Mouse (Mus musculus): ENCODE data around the gene Fbln1.
A peak's percentile ranks its signal among the peaks of the same experiment; 100 is the strongest.

Gene Fbln1

DNA sequence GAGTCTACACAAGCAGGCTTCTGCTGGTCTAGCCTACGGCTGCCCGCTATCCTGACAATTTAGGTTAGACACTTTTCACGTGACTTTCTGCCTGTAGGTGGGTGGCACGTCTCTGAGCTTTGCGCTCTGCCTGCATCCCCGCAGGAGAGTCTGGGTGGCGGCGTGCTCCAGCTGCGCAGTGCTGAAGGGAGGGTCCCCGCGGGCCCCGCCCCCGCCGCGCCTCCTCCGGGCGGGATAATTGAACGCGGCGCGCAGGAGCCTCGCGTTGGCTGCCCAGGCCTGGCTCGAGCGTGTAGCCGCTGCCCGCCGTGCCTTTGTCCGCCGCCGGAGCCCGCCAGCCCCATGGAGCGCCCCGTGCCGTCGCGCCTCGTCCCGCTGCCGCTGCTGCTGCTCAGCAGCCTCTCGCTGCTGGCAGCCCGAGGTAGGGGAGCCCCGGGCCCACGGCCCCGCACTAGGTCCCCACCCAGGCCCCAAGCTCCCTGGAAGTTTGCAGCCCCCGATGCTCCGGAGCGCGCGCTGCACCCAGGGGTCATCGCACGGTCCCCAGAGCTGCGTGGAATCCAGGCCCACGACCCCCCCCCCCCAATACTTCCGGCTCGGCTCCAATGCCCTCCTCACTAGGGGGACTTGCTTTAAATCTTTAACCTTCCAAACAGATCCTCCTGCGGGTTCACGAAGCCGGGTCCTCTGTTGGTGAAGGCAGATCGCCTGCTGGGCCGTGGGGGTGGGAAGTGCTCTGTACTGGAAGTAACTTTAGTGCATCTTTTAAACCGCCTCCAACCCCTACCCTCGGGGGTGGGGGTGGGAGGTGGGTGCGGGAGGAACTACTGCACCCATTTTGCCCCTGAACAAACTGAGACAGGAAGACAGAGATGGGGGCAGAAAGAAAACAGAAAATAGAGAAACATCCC, at the start of gene Fbln1:
TSS of gene Fbln1 (plus strand) at position 158 of the 911 bp plus-strand sequence.
- peak; percentile 49 for DNase-seq

DNA sequence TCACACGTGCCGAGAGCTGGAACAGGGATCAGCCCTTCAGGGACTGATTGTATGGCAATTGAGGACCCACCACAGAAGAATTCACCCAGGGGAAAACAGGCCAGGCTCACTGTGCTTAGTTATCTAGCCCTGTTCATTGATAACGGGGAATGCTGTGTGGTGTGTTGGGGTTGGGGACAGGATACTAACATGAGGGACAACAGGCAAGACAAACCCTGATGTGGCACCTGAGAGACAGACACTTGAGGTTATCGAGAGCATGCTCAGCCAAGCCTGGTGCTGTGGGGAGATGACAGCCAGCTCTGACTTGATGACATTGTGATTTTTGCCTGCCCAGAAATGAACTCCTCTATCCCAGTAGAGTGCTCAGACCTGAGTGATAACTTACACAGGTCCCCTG, 49.6 kb upstream of the Fbln1 start:
- DNase-seq, result no peak

DNA sequence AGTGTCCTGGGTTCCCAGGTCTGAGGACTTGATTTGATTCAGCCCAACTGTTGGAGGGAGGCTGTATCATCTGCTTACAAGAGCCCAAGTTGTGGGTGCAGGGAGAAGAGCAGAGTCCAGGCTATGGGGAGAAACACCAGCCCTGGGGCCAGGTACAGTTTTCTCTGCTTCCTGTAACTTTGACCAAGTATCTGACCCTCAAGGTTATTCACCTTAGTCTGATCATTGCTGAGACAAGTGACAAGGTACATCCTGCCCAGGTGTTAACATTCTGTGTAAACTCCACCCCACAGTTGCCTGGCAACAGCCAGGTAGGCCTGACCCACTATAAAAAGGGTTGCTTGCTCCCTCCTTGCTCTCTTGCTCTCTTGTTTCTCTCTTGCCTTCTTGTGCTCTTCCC, 44.3 kb upstream of the Fbln1 start:
- peak; percentile 23 for DNase-seq

DNA sequence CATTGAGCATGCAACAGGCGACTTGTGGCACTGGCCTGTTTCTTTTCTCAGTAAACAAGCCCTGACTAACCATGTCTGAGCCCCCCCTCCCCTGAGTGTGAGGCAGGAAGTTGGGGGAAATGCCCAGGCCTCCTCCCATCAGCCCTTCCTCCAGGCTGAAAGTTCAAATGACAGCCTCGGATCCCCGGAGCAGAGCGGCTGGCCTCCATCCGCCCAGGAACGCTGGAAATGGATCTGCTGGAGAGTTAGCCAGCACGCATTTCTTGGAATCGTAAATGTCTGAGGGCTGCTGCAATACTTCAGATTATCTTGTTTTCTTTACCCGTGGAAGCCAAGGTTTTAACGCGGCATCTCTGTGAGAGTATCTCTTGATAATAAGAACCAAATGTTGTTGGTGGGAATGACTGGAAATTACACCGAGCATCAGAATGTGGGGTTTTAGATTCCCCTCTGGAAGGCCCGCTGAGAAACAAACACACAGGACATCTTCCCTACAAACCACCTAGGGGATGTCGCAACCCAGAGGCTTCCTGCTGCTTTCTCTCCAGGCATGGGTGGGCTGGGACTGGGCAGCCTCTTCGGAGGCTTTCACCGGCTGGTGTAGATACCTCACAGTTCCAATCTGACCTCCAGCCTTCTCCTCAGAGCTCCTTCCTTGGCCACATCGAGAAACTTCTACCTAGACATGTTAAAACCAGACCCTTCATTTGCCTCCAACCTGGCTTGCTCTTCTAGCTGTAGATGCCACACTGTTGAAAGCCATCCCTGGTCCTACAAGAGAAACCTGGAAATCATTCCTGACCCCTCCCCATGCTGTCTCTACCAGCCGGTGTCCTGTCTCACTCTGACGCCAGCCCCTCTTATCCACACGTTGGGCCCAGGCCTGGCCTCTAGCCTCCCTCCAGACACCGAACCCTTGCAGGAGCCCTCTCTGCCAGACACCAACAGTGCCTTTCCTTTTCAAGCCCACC, 42.8 kb upstream of the Fbln1 start:
- no peak for DNase-seq

DNA sequence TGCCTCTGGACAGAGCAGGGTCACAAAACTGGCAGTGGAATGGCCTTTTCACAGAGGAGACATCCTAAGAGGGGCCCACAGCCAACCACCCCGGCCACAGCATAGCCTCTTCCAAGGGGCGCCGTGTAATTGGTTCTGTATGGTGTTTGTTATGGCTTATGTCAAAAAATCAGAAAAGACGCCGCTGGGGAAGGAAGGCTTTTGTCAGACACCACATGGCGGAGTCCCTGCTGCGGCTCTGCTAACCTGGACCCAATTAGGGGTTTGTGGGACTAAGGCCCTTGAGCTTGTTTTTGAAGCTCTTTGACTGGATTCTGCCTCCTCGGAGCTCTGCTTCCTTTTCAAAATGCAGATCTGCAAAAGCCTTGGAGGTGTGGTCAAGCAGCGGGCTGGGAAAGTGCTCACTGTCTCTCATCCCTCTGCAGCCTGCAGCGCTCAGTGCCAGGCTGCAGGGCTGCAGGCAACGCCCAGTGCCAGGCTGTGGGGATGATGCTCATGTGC, 39.3 kb upstream of the Fbln1 start:
- no peak for DNase-seq

DNA sequence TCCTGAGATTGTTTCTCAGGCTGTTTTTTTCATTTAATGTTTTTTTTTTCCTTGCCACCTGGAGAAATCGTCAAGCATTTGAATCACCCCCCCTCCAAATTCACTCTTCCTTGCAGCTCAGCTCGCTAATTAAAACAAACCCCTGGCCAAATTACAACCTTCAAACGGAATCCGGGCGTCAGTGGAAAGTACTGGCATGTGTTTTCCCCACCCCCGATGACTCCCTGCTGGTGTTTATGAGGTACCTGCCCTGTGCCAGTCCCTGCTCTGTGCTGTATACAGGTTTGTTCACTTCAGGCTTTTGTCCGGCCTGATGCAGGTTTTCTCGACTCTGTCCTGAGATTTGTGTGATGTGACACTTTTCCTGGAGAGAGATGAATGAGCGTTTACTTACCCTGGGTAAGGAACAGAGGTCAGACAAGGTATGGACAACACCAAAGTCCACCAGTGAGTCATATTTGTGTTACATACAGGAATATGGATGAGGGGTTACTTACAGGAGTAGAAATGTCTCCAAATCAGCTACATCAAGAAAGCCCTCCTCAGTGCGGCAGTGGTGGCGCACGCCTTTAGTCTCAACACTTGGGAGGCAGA, 38.6 kb upstream of the Fbln1 start:
- DNase-seq, result no peak

DNA sequence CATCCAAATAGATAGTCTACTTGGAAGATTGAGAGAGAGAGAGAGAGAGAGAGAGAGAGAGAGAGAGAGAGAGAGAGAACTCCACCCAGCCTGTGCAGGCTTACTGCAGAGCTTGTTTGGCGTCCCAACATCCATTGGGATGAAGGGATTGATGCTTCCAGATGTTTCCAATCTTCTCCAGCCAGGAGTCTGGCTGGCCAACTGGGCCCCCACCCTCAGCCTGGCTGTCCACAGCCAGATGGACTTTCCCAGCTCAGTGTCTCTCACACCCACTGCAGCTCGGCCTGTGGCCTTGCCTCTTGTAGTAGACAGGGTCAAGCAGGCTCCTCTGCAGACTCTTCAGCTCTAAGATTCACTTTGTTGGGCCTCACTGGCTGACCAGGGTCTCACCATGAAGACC, 33.7 kb upstream of the Fbln1 start:
- no peak for DNase-seq

DNA sequence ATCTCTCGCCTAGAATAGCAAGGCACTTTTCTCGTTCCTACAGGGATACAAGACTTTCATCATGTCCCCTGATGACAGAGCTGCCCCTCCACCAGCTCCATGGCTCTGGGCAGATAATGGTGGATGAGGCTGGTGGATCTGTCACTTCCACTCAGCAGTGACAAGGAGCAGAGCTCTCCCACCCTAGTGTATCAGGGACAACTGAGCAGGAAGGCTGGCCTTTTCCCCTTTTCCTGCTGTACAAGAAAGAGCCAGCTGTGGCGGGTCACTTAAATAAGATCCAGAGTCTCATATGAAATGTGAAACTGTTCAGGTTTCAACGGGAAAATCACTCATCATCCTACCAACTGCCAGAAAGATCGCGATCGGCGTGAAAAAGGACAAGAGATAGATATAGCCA, 32.3 kb upstream of the Fbln1 start:
- no peak for DNase-seq

DNA sequence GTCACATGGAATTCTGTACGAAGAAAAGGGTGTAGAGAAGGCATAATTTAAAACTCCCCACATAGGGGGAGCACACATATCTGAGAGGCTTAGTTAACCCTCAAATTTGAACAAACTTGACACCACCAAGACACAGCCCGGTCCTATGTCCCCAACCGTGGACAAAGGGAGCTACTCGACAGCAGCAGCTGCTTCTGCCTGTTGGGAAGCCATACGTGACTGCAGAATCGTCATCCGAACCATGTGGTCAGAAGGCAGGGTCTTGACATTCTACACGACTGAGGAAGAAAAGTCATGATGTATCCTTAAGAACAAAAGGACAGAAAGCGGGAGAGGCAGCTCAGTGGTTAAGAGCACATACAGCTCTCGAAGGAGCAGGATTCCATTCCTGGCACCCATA, 31.7 kb upstream of the Fbln1 start:
- no peak for DNase-seq

DNA sequence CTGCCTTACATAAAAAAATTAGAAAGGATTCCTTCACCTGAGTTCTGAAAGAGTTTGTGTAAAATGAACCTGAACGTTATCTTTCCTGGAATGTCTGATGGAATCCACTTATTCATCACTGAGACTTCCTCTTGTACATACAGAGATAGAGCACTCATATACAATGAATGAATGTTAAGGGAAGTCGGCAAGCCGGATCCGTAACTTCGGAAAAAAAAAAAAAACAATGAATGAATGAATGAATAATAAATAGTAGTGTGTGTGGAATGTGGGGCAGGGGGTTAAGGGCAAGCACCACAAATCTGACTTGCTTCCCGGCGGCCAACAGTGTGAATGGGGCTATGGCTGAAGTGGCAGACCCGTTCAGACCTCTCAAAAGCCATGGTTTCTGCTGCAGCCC, 28.2 kb upstream of the Fbln1 start:
- DNase-seq, result no peak

DNA sequence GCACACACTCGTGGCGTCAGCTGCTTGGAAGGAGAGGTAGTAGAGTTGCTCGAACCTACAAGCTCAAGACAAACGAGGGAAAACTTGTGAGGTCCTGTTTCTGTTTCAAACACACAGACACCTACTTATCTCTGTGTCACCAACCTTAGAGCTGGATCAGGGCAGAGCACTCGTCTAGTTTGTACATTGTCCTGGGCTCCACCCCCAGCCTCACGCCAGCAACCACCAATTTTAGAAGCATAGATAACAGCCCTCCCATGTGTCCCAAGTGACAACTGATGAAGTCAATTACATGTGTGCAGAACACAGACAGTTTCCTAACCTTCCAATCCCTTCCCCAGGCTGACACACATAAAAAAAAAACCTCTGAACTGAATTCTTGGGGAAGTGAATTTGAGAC, 27.6 kb upstream of the Fbln1 start:
- DNase-seq, result no peak

DNA sequence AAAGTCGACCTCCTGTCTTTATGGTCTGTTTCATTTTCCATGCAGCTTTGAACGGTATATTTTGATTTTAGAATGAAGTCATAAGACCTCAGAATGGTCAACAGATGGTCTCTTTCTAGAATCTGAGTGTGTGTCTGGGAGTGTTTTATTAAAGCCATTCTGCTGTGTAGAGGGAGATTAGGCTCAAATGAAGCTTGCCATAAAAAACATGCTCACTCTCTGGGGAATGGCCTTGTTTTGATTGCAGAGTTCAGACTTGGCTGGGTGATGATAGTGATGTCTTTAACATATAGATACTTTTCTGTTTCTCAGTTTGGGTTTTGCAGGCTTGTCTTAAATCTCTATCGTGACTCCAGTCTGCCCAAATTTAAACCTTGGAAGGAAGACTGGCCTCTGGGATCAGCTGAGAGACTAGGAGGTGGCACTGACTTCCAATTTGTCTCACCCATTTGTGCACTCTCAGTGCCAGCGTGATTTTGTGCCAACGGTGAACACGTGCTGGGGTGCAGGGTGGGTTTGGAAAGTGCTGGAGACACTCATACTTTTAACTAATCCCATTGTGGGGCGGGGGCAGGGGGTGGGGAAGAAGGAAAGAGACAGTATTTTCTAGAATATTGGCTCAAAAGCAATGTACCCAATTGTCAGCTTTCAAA, 26.1 kb upstream of the Fbln1 start:
- DNase-seq, result peak; percentile 13

DNA sequence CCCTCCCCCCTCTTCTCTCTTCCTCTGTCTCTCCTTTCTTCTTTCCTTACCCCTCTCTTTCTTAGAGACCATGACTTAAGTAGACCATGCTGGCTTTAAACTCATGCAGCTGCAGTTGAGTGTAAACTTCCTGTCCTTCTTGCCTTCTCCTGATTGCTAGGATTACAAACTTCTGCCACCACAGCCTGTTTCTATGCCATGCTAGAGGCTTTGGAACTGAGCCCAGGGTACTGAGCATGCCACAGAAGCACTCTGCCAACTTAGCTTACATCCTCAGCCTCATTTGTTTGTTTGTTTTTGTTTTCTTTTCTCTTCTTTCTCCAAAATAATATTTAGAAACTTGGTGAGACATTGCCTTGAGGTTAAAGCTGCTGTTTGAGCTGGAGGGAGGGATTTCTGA, 25.4 kb upstream of the Fbln1 start:
- DNase-seq, result no peak

DNA sequence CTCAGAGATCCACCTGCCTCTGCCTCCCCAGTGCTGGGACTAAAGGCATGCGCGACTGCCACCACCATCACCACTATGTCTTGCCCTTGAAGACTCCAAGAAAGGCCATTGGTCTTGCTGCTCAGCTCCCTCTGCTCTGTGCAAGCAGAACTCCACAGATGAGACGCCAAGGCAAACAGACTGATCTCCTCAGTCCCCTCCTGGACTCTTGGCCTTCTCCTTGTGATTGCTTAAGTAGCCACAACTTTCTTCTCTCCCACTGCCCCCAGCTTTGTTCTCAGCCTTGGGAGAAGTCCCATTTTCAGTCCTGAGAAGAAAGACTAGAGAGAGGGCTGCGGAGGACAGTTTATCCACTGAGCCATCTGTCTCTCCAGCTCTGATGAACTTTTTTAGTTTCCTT, 23.7 kb upstream of the Fbln1 start:
- DNase-seq, result no peak

DNA sequence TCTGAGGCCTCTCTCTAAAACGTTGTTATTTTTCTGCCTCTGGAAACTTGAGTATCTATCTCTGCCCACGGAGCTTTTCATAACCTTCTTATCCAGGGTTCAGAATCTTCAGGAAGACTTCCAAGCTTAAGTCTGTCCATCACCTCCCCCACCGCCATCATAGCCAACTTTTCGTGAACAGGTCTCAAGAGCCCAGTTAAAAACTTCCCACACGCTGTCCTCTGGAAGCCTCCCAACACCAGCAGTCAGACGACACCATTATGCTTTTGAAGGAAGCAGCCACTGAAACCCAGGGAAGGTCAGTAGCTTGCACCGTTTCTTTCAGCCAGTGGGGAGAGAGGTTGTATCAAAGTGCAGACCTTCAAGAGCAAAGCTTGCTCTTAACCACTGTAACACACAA, 18.8 kb upstream of the Fbln1 start:
- no peak for DNase-seq

DNA sequence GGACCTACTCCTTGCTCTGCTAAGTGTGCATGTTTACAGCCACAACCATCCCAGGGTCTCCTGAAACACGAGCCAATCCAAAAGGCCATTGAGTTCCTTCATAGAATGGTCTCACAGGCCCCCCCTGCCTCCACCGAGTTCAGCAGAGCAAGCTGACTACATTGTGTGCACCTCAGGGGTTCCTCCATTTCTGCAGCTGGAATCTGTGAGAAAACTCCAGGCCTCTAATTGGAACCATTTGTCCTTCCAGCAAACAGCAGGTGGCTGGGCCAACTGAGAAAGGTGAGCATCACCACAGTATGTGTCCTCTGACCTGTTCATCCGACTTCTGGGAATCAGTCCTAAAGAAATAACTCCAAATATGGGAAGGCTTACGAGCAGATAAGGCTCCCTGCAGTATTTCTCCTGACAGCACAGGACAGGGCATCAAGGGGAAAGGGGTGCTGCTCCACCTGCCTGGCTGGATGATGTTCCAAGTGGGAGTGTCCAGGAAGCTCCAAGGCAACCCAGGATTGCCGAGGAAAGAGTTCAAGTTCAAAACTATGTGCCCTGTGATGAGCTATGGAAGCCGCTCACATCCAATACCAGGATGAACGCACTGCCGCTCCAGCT, 17.5 kb upstream of the Fbln1 start:
- DNase-seq, result no peak

DNA sequence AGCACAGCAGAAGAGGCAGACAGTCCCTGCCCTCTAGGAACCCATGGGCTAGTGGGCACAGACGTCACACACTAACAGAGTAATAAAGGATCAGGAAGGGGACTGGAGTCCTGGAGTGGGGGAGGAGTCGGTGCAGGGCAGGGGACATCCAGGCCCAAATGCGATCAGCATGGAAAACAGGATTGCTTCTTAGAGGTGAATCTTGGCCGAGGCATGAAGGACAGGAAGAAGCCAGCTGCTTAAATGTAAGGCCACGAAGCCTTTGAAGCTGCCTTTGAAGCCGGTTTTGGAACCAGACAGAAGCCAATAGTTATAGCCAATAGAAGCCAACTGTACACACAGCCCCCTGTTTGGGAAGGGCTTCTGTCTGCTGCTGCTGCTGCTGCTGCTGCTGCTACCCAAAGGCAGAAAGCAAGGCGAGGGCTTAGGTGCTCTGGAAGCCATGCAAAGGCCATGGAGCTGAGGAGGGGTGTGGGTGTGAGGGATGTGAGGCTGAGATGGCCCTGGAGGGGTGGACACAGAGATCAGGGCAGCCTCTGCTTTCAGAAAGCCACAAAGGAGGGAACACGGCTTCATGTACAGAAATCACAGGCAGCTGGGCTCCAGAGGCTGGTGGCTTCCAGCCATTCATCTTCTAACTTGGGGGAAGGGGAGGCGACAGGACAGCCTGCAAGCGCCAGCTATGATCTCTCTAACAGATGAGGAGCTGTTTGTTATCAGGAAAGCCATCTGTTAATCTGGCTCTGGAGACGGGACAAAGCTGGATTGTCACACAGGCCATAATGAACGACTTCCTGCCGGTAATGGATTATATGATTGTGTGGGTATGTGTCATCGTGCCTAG, 5.1 kb upstream of the Fbln1 start:
- DNase-seq, result peak; percentile 52

DNA sequence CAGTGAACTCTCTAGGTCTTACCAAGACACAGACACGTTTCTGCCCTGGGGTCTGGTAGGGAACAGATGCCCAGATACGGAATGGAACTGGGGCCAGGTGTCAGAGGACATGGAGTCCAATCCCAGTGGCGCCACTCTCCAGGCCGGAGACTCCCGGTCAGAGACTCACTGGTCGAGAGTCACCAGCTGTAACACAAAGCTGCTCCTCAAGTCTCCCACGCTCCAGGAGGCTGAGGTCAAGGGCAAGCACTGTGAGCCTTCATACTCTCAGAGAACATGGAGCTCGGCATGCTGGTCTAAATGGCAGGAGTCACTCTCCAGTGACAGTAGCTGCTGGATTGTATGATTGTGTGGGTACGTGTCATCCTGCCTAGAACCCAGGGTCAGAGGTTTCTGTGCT, 3.5 kb upstream of the Fbln1 start:
- DNase-seq, result peak; percentile 31

DNA sequence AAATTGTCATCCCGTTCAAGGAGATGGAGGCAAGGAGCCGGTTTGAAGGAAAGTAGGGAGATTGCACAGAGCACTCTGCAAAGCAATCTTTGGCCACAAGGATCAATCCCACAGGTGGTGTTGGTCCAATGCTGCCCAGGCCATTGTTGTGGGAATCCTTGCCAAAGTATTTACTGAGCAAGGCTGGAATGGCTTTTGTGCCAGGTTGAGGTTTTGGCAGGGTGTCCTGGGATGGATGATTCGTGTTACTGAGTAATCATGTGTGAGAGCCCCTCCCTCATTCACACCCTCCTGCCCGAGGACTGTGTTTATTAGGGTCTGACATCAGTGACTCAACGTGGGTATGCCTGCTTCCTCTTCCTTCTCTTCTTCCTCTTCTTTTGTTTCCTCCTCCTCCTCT, 3.0 kb upstream of the Fbln1 start:
- no peak for DNase-seq

DNA sequence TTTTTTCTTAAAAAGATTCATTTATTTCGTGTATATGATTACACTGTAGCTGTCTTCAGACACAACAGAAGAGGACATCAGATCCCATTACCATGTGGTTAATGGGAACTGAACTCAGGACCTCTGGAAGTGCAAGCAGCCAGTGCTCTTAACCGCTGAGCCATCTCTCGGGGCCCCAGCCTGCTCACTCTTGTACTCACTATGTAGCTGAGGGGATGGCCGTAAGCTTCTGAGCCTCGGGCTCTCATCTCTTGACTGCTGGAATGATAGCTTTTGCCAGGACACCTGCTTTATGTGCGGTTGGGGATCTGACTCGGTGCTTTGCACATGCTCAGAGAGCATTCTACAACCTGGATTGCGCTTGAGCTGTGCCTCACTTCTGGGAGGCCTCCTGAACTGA, 1.4 kb upstream of the Fbln1 start:
- no peak for DNase-seq

DNA sequence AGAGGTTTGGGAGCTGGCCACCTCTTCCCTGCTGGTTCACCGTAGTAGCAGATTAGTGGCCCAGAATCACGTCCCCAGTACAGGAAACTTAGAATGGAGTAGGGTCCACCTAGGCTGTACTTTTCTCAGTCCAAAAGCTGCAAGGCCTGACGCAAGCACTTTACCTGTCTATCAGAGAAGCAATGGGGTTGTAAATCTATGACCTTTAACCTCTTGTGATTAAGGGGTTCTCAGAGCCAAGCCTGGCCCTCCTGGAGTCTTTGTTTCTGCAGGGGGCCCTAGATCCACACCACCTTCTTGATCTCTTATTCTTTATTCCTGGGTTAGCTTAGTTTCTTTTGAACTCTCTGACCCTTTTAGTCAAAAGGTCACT, 940 bp downstream of the Fbln1 start:
- no peak for DNase-seq
